Mouse (Mus musculus): Measurements from ENCODE around the gene Pcyt1a. TPM values are rescaled to one million over a fixed set of nuclear protein-coding genes. Genes with fewer than 3 reads are reported as not detected.

The Pcyt1a gene
- polyA plus RNA-seq, 1 experiment from 2014 or later: 51.1 TPM

- no peak overlapping the region for H3K4me3 ChIP-seq (ENCODE audit: low read depth, low read length)
- DNase-seq (ENCODE audit: low spot score) (no peak), ATAC-seq (replicated peaks; ENCODE audit: low FRiP score, low TSS enrichment, low read depth) (no peak)
- no peaks in the 10 kb centered on the region for H3K36me3 ChIP-seq (ENCODE audit: control insufficient read depth, insufficient read depth, low read length)
- H3K9ac ChIP-seq (ENCODE audit: low read length): no peak overlapping the region
- H3K27ac ChIP-seq (ENCODE audit: low read depth): no peak overlapping the region
- no peak overlapping the region for H3K4me2 ChIP-seq (ENCODE audit: low read length)
- H3K27me3 ChIP-seq (replicated peaks; ENCODE audit: control insufficient read depth, insufficient read depth, low read length): no peaks in the 10 kb centered on the region
- 0 out of 2 replicates have a peak, but pooled peaks cover 8% of the 10 kb centered on the region for H3K4me1 ChIP-seq (replicated peaks; ENCODE audit: control insufficient read depth, insufficient read depth, low read length)
- 86% methylated on average over 8 of the region's 8 CpGs for WGBS
- H3K9me3 ChIP-seq (ENCODE audit: control insufficient read depth, low read length): no peaks in the 10 kb centered on the region
Observed at GRCm38 (mm10) chr16:32511827-32512490, 81.2 kb downstream of the Pcyt1a start.

DNA sequence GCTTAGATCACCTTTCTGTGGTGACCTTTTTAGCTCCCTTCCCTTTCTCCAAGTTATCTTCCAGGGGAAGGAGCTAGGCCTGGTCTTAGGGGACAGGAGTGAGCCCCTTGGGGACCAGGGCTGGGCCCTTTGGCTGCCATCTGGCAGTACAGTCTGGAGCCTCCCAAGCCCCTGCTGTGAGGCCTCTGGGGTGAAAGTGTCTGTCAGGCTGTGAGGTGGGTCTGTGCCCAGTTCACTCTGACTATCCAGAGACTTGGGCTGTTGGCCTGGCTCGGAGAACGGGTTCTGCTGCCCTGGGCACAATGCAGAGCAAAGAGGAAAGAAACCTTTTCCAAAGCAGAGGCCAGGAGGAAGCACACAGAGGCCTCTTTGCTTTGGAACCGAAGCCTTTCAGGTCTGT is 82.2 kb downstream of the Pcyt1a start:
- Histone ChIP-seq H3K9ac (ENCODE audit: low read length) (no peak overlapping the region), H3K27me3 (replicated peaks; ENCODE audit: control insufficient read depth, insufficient read depth, low read length) (no peaks in the 10 kb centered on the region), H3K36me3 (ENCODE audit: control insufficient read depth, insufficient read depth, low read length) (no peaks in the 10 kb centered on the region), H3K4me2 (ENCODE audit: low read length) (no peak overlapping the region), H3K9me3 (ENCODE audit: control insufficient read depth, low read length) (no peaks in the 10 kb centered on the region), H3K4me3 (ENCODE audit: low read depth, low read length) (no peak overlapping the region), H3K27ac (ENCODE audit: low read depth) (no peak overlapping the region), H3K4me1 (replicated peaks; ENCODE audit: control insufficient read depth, insufficient read depth, low read length) (0 out of 2 replicates have a peak, but pooled peaks cover 8% of the 10 kb centered on the region)
- DNase-seq (ENCODE audit: low spot score) (no peak), ATAC-seq (replicated peaks; ENCODE audit: low FRiP score, low TSS enrichment, low read depth) (no peak)
- 77% methylated on average over 3 of the region's 3 CpGs for WGBS

DNA sequence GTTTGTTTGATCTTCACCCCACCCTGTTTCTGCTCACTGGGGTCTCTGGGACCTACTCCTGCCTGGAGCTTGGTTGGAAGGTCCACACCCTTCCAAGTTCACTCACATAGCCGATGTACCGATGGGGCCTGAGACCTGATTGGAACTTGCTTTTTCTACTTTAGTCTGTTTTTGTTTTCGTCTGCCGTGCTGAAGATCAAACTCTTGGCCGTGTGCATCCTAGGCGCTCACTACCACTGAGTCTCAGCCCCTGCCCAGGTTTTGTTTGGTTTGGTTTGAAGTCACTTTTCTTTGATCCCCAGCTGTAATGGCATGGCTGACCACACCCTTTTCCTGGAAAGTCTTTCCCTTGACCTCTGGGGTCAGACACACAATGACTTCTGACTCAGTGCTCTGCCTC is 82.7 kb downstream of the Pcyt1a start:
- no peaks in the 10 kb centered on the region for H3K9me3 ChIP-seq (ENCODE audit: control insufficient read depth, low read length)
- no peak overlapping the region for H3K4me2 ChIP-seq (ENCODE audit: low read length)
- H3K27me3 ChIP-seq (replicated peaks; ENCODE audit: control insufficient read depth, insufficient read depth, low read length): no peaks in the 10 kb centered on the region
- H3K27ac ChIP-seq (ENCODE audit: low read depth): no peak overlapping the region
- 0 out of 2 replicates have a peak, but pooled peaks cover 8% of the 10 kb centered on the region for H3K4me1 ChIP-seq (replicated peaks; ENCODE audit: control insufficient read depth, insufficient read depth, low read length)
- ATAC-seq (replicated peaks; ENCODE audit: low FRiP score, low TSS enrichment, low read depth) (no peak), DNase-seq (ENCODE audit: low spot score) (no peak)
- no peak overlapping the region for H3K4me3 ChIP-seq (ENCODE audit: low read depth, low read length)
- no peak overlapping the region for H3K9ac ChIP-seq (ENCODE audit: low read length)
- H3K36me3 ChIP-seq (ENCODE audit: control insufficient read depth, insufficient read depth, low read length): no peaks in the 10 kb centered on the region
- WGBS: 93% methylated on average over 6 of the region's 6 CpGs

DNA sequence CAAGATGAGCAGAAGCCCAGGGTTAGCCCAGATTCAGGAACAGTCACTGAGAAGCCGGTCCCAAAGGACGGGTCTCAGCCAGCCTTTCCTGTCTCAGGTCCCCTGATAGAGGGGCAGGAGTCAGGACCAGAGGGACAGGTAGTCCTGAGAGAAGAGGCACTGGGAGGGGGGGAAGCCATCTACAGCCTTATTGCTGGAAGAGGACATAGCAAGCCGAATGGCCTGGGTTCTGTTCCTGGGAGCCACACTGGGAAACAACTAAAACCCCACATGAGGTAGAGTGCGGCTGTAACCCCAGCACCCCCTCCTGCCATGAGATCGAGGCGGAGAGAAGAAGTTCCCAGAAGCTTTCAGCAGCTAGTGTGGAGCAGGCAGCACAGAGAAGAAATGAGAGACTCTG is 83.2 kb downstream of the Pcyt1a start:
- 96% methylated on average over 6 of the region's 6 CpGs for WGBS
- no peak overlapping the region for H3K4me2 ChIP-seq (ENCODE audit: low read length)
- no peaks in the 10 kb centered on the region for H3K27me3 ChIP-seq (replicated peaks; ENCODE audit: control insufficient read depth, insufficient read depth, low read length)
- H3K9ac ChIP-seq (ENCODE audit: low read length): no peak overlapping the region
- H3K4me3 ChIP-seq (ENCODE audit: low read depth, low read length): no peak overlapping the region
- H3K4me1 ChIP-seq (replicated peaks; ENCODE audit: control insufficient read depth, insufficient read depth, low read length): 0 out of 2 replicates have a peak, but pooled peaks cover 8% of the 10 kb centered on the region
- no peak for DNase-seq (ENCODE audit: low spot score)
- no peaks in the 10 kb centered on the region for H3K36me3 ChIP-seq (ENCODE audit: control insufficient read depth, insufficient read depth, low read length)
- no peak overlapping the region for H3K27ac ChIP-seq (ENCODE audit: low read depth)
- H3K9me3 ChIP-seq (ENCODE audit: control insufficient read depth, low read length): no peaks in the 10 kb centered on the region
- no peak for ATAC-seq (replicated peaks; ENCODE audit: low FRiP score, low TSS enrichment, low read depth)

GRCm38 (mm10) chr16:32516006-32516962 is 85.6 kb downstream of the Pcyt1a start:
- no peaks in the 10 kb centered on the region for H3K9me3 ChIP-seq (ENCODE audit: control insufficient read depth, low read length)

GRCm38 (mm10) chr16:32517785-32518481 is 87.2 kb downstream of the Pcyt1a start:
- WGBS: 83% methylated on average over 12 of the region's 12 CpGs

More at GRCm38 (mm10) chr16:32516006-32516962, 85.6 kb downstream of the Pcyt1a start:
- 0 out of 2 replicates have a peak, but pooled peaks cover 8% of the 10 kb centered on the region for H3K4me1 ChIP-seq (replicated peaks; ENCODE audit: control insufficient read depth, insufficient read depth, low read length)
- H3K4me2 ChIP-seq (ENCODE audit: low read length): peak overlapping the region; percentile 41
- H3K36me3 ChIP-seq (ENCODE audit: control insufficient read depth, insufficient read depth, low read length): no peaks in the 10 kb centered on the region
- peak overlapping the region; percentile 47 for H3K9ac ChIP-seq (ENCODE audit: low read length)
- DNase-seq (ENCODE audit: low spot score): peak; percentile 80
- 21% methylated on average over 21 of the region's 21 CpGs for WGBS
- no peak overlapping the region for H3K4me3 ChIP-seq (ENCODE audit: low read depth, low read length)
- peak; percentile 84 for ATAC-seq (replicated peaks; ENCODE audit: low FRiP score, low TSS enrichment, low read depth)
- H3K27ac ChIP-seq (ENCODE audit: low read depth): peak overlapping the region; percentile 77
- H3K27me3 ChIP-seq (replicated peaks; ENCODE audit: control insufficient read depth, insufficient read depth, low read length): no peaks in the 10 kb centered on the region

DNA sequence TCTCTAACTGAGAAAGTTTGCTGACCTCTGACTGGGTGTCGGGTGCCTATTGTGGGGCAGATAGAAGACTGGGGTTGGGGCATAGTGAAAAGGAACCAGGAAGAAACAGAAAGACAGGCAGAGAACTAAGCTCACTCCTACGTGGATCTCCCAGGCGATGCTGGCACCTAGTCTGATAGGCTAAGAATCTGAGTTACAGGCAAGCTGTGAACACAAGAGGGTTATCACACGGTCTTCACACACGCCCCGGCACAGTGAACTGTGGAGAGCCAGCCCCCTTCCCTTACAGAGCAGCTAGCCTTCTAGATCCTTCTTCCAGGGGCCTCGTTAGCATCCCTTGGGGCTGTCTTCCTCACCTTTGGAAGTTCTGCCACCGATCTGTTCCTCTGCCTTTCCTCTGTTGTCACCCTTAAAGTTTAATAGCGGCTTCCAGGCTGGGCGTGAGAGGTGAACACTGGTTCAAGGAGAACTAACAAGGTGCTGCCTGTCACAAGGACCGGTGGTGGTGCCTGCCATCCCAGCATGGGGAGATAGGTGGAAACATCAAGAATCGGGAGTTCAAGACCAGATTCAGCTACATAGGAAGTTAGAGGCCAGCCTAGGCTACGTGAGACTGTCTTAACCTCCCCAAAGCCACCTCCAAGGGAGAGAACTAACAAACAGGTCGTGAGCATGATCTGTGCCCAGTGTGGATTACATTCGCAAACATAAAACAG is 89.1 kb downstream of the Pcyt1a start:
- H3K4me1 ChIP-seq (replicated peaks; ENCODE audit: control insufficient read depth, insufficient read depth, low read length): peaks cover 15% of the 10 kb centered on the region
- DNase-seq (ENCODE audit: low spot score) (no peak), ATAC-seq (replicated peaks; ENCODE audit: low FRiP score, low TSS enrichment, low read depth) (no peak)
- WGBS: 79% methylated on average over 15 of the region's 15 CpGs
- no peak overlapping the region for H3K9ac ChIP-seq (ENCODE audit: low read length)
- H3K4me3 ChIP-seq (ENCODE audit: low read depth, low read length): no peak overlapping the region
- no peaks in the 10 kb centered on the region for H3K9me3 ChIP-seq (ENCODE audit: control insufficient read depth, low read length)
- no peaks in the 10 kb centered on the region for H3K36me3 ChIP-seq (ENCODE audit: control insufficient read depth, insufficient read depth, low read length)
- H3K4me2 ChIP-seq (ENCODE audit: low read length): no peak overlapping the region
- no peaks in the 10 kb centered on the region for H3K27me3 ChIP-seq (replicated peaks; ENCODE audit: control insufficient read depth, insufficient read depth, low read length)
- H3K27ac ChIP-seq (ENCODE audit: low read depth): no peak overlapping the region

More at GRCm38 (mm10) chr16:32517785-32518481, 87.2 kb downstream of the Pcyt1a start:
- Histone ChIP-seq H3K27ac (ENCODE audit: low read depth) (no peak overlapping the region), H3K4me3 (ENCODE audit: low read depth, low read length) (no peak overlapping the region), H3K4me2 (ENCODE audit: low read length) (no peak overlapping the region), H3K9ac (ENCODE audit: low read length) (no peak overlapping the region), H3K9me3 (ENCODE audit: control insufficient read depth, low read length) (no peaks in the 10 kb centered on the region), H3K36me3 (ENCODE audit: control insufficient read depth, insufficient read depth, low read length) (no peaks in the 10 kb centered on the region), H3K27me3 (replicated peaks; ENCODE audit: control insufficient read depth, insufficient read depth, low read length) (no peaks in the 10 kb centered on the region), H3K4me1 (replicated peaks; ENCODE audit: control insufficient read depth, insufficient read depth, low read length) (0 out of 2 replicates have a peak, but pooled peaks cover 8% of the 10 kb centered on the region)
- DNase-seq (ENCODE audit: low spot score): no peak
- no peak for ATAC-seq (replicated peaks; ENCODE audit: low FRiP score, low TSS enrichment, low read depth)

DNA sequence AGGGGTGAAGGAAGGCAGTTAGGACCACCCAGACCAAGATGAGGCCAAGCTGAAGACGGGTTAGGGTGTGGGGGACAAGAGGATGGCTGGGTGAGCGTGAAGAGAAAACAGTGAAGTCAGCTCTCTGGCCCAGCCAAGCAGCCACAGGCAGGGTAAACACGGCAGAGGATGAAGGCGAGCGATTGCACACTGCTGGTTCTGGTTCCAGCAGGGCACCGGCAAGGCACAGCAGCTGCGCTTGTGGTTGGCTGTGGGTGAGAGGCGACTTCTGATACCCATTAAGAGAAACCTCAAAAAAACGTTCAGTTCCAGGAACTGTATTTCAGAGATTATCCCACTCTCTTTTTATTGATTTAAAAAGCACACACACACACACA is 89.6 kb downstream of the Pcyt1a start:
- no peak overlapping the region for H3K4me2 ChIP-seq (ENCODE audit: low read length)
- no peaks in the 10 kb centered on the region for H3K9me3 ChIP-seq (ENCODE audit: control insufficient read depth, low read length)
- H3K27ac ChIP-seq (ENCODE audit: low read depth): no peak overlapping the region
- no peaks in the 10 kb centered on the region for H3K36me3 ChIP-seq (ENCODE audit: control insufficient read depth, insufficient read depth, low read length)
- H3K9ac ChIP-seq (ENCODE audit: low read length): no peak overlapping the region
- no peak for DNase-seq (ENCODE audit: low spot score)
- H3K4me3 ChIP-seq (ENCODE audit: low read depth, low read length): no peak overlapping the region
- no peak for ATAC-seq (replicated peaks; ENCODE audit: low FRiP score, low TSS enrichment, low read depth)
- H3K27me3 ChIP-seq (replicated peaks; ENCODE audit: control insufficient read depth, insufficient read depth, low read length): no peaks in the 10 kb centered on the region
- WGBS: 54% methylated on average over 9 of the region's 9 CpGs
- H3K4me1 ChIP-seq (replicated peaks; ENCODE audit: control insufficient read depth, insufficient read depth, low read length): peaks cover 15% of the 10 kb centered on the region

Measured in intestine, embryonic 14.5 days (tissue).